Mouse (Mus musculus) kidney, adult 11 months (tissue): ENCODE data around the gene Pnkd.

Experiments
- DNase-seq: peaks from one replicate; pipeline ENCODE4 v3.0.0; 2022

The Pnkd gene

GRCm38 (mm10) chr1:74284543-74285160 is at the start of gene Pnkd, which contains the start of gene Aamp:
TSS of gene Pnkd (plus strand) at chr1:74284930.
TSS of gene Aamp (minus strand) at chr1:74284738.
- peak; percentile 100 for DNase-seq

DNA sequence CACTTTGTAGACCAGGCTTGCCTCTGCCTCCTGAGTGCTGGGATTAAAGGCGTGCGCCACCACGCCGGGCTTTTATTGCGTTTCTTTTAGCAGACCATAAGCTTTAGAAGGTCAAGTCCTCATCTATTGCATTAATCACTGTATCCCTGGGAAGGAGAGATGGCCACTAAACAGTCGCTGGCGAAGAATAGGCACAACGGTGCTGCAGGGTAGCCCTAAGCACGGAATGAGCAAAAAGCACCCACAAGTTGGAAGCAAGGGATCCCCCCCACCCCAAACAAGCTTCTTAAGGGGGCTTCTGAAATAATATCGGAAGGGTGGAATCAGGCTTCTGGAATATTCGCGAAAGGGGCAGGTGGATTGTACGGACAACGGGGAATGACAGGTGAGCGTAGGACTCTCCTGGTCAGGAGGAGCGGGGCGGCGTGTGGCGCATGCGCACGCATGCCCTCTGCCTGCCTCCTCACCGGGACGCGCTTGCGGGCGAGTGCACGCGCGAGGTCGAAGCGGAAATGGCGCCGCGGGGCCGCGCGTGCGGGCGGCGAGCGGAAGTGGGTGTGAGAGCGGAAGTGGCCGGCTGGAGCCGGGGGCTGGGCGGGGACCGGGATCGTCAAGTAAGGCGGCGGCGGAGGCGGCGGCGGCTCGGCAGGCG is 48.7 kb upstream of the Pnkd start, which contains the start of gene Arpc2:
Arpc2 (plus strand) TSS at position 147 of the 652 bp plus-strand sequence.
- DNase-seq, result peak; percentile 97

- peak; percentile 40 for DNase-seq
These were observed 48.0 kb upstream of the Pnkd start for GRCm38 (mm10) chr1:74236590-74237317.

DNA sequence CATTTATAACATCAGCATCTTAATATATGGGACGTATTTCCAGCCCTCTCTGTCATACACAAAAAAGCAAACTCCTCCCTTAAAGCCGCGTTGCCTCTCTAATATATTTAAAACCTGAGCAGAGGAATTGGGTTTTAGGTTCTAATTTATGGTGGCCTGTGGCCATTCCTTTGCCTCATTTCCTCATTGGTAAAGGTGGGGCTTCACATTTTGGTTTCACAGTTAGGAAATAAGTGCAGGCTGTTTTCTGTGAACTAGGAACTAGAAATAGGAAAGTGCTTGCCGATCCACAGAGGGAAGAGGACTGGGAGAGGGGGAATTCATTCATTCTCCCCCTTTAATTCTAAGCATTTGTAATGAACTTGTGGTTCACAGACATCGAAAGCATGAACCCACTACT is 47.1 kb upstream of the Pnkd start:
- no peak for DNase-seq

DNA sequence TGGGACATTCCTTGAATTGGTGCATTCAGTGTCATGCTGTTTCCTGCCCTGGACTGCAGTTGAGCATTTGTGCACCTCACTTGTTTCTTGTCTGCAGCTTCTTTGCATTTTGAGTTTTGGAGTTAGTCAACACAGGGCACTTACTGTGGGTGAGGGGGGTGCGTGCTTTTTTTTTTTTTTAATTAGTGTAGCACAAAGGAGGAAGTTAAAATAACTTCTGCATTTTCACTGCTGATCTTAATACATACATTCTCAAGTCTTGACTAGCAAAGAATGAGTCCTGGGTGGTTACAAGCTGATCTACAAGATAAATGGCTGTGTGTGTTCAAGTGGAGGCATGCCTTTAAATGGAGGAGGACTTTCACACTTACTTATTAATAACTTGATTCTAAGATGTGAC is 46.6 kb upstream of the Pnkd start:
- no peak for DNase-seq

GRCm38 (mm10) chr1:74239162-74239561 is 45.6 kb upstream of the Pnkd start:
- DNase-seq, result no peak

DNA sequence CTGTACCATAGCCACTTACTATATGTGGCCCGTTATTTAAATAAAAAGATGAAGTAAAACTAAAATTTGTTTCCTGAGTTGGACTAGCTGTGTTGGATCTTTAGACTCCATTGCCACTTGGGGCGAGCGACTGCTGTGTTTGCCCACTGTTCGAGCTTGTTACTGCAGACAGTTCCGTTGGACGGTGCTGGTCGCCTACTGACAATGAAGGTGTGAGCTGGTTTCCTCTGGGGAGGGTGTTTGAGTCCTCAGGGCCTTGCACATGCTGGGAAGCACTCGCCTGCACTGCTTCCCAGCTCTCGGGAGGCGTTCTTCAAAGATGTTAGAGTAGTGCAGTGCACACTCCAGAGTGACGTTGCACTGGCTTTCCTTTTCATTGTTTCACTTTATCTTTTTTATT is 45.1 kb upstream of the Pnkd start:
- no peak for DNase-seq

DNA sequence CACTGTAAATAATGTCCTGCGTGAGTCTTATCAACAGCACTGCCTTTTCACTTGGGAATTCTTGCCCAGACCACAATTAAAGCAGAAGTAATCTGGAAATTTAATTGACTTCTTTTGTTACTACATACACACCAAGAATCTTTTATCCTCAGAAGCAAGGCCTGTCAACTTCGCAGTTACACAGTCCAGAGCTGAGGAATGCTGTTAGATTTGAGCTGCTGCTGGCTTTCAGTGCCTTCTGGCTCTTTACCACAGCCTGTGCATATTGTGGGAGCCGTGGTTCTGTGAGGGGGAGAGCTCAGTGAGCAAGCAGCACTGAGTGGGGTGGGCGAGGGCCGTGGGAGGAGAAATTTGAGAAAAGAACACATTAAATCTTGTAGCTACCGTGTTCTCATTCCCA is 44.4 kb upstream of the Pnkd start:
- no peak for DNase-seq

DNA sequence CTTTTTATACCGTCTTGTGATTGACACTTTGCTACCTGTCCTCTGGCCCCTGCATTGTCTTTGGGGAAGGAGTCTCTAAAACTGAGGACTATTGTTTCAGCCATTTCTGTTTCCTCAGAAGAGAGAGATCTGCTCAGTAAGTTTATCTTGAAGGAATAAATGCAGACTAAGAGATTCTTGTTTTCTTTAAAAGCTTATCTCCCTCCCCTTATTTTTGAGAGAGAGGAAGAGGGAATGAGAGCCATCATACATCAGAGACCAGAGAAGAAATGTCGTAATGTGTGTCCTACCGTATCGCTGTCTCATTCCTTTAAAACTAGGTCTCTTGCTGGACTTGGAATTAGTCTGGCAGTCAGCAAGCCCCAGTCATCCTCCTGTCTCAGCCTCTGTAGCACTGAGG is 43.9 kb upstream of the Pnkd start:
- DNase-seq, result no peak

DNA sequence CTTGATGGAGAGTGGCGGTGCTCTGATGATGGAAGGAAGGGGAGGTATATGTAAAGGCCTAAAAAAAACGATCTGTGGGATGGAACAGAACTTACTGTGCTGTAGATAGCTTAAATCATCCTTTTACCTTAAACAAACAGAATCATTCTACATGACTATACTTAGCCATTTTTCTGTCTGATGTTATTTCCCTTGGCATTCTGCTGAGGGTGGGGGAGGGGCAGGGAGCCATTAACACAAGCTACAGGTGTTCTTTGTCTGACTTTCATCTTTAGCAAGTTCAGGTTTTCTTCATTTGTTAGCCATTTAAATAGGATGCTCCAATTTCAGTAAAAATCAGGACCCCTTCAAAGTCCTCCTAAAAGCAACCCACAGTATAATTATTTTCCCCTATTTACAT is 39.2 kb upstream of the Pnkd start:
- DNase-seq, result no peak

- DNase-seq, result peak; percentile 56
These were observed 35.9 kb upstream of the Pnkd start for GRCm38 (mm10) chr1:74248799-74249198.

- peak; percentile 77 for DNase-seq
These were observed 35.3 kb upstream of the Pnkd start for GRCm38 (mm10) chr1:74249331-74249980.

GRCm38 (mm10) chr1:74250096-74250495 is 34.6 kb upstream of the Pnkd start:
- DNase-seq, result no peak

- no peak for DNase-seq
These were observed 28.9 kb upstream of the Pnkd start for GRCm38 (mm10) chr1:74255704-74256345.

DNA sequence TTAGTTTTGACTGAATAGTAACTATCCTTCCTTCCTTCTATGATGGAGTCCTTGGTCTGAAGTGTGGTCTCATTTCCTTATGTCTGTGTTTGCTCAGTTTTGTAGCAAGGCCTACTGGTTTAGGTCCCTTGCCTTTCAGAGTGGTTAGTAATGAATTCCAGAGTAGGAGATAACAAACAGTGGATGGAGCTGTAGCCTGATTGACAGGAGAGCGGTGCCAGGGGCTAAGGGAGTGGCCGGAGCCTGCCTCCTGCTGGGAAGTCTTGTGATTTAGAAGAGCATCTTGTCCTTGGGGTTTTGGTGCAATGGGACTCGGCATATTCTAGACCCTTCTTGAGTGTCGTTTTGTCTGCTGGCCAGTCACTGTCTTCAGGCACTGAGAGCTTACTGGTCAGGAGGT is 27.9 kb upstream of the Pnkd start:
- no peak for DNase-seq

GRCm38 (mm10) chr1:74262510-74262909 is 22.2 kb upstream of the Pnkd start:
- no peak for DNase-seq

- DNase-seq, result no peak
These were observed 16.0 kb upstream of the Pnkd start for GRCm38 (mm10) chr1:74268750-74269149.

- DNase-seq, result no peak
These were observed 13.1 kb upstream of the Pnkd start for GRCm38 (mm10) chr1:74271659-74272058.

DNA sequence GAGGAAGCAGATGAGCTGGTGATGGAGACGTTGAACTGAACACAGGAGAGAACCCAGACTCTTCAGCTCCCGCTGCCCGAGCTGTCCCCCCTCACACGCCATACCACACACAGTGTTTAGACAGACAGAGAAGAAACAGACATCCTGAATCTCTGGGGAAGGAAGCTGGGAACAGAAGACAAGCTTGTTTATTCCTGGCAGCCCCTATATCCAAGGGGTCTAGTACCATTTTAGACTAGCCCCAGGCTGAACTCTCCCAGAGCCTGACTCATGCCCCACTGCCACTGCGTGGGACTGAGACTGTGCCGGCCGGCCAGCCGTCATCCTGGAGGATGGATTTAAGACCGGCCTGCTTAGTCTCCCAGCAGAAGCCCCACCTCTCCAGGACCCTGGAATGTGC is 9.7 kb upstream of the Pnkd start:
- no peak for DNase-seq

DNA sequence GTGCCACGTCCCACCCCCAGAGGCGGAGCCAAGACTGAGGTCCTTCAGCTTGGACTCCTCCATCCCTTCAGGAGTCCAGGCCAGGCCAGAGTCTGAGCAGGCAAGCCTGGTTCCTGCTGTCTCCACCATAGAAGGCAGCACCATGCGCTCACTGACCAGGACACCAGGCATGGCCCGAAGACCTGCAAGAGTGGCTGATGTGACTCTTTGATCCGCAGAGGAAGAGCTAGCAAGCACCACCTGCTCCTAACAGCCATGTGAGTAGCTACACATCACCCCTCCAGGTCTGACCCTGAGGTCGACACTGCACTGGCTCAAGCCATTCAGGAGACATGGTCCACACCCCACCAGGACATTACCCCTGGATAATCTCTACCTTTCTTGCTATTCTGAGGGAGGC is 7.7 kb upstream of the Pnkd start:
- no peak for DNase-seq

- DNase-seq, result peak; percentile 79
These were observed 6.7 kb upstream of the Pnkd start for GRCm38 (mm10) chr1:74277883-74278537.

DNA sequence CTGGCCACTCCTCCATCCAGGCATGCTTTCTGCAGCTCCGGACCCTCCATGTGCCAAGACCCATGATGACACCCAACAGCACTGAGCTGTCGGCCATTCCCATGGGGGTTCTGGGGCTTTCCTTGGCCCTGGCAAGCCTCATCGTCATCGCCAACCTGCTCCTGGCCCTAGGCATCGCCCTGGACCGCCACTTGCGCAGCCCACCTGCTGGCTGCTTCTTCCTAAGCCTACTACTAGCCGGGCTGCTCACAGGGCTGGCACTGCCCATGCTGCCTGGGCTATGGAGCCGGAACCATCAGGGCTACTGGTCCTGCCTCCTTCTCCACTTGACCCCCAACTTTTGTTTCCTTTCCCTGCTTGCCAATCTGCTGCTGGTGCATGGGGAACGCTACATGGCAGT is 6.2 kb upstream of the Pnkd start, which contains the start of gene Gpbar1:
Gpbar1 (plus strand) TSS at position 13 of the 400 bp plus-strand sequence.
- DNase-seq, result no peak
